In the genomic region with DNA sequence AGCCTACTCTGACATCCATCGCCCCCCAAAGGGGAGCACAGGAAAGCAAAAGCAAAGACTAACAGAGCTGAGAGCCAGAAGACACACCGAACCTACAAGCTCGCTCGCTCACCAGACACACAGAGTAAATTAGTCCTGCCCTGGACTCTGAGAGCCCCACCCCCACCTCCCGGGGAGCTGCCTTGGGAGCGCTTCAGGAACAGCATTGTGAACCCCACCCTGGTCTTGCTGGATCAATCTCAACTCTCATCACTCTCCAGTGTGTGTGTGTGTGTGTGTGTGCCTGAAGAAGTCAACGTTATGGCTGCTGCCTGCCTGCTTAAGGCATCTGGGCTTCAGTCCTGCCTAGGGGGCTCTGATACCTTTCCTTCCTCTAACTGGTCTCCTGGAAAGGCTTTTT, we compare ENCODE assay signal across 8 mouse cellular contexts. TPM values are rescaled to one million over a fixed set of nuclear protein-coding genes. Genes with fewer than 3 reads are reported as not detected.
DNase-seq lines count a peak whose midpoint lies in the region; ATAC-seq and TF ChIP-seq lines count a peak whose summit lies in the region.

No protein-coding gene starts in this region.

- no peak overlapping the region for H3K27ac ChIP-seq in ES-Bruce4 (ENCODE audit: insufficient read depth, low read length)
- no peak overlapping the region for H3K27ac ChIP-seq in embryonic facial prominence, embryonic 13.5 days
- H3K27ac ChIP-seq in hindbrain, embryonic 11.5 days (ENCODE audit: low read depth, low read length): 0 out of 2 replicates have a peak overlapping the region, but pooled peaks have one; percentile 10

- ATAC-seq in embryonic facial prominence, embryonic 13.5 days (ENCODE audit: insufficient number of reproducible peaks, insufficient read depth, low FRiP score, low TSS enrichment, low read depth): no peak
- ATAC-seq in hindbrain, embryonic 11.5 days (ENCODE audit: low FRiP score): no peak

- no peak overlapping the region for H3K9ac ChIP-seq in ES-Bruce4 (ENCODE audit: low read depth, poor library complexity, severe bottlenecking)
- 0 out of 2 replicates have a peak overlapping the region, but pooled peaks have one; percentile 2 for H3K9ac ChIP-seq in embryonic facial prominence, embryonic 13.5 days
- H3K9ac ChIP-seq in hindbrain, embryonic 11.5 days (ENCODE audit: low read depth, low read length): no peak overlapping the region

- TF ChIP-seq POLR2A in ES-Bruce4 (IDR thresholded peaks at IDR 0.05; ENCODE audit: insufficient read depth, low read length): no peak

- peak; percentile 1 for TF ChIP-seq CTCF in ES-Bruce4 (IDR thresholded peaks at IDR 0.05; ENCODE audit: low read depth, low read length)

- DNase-seq in heart, adult 11 months: peak; percentile 94
- DNase-seq in heart, postnatal 25 days (ENCODE audit: low spot score): no peak
- DNase-seq in hindbrain, embryonic 11.5 days (ENCODE audit: low spot score): no peak
- no peak for DNase-seq in adipocyte (ENCODE audit: low spot score)
- no peak for DNase-seq in adrenal gland, adult 8-10 months
- no peak for DNase-seq in left cerebral cortex, postnatal 36 days (ENCODE audit: low spot score in 2 of 2)

- no peaks in the 10 kb centered on the region for H3K9me3 ChIP-seq in ES-Bruce4 (replicated peaks; ENCODE audit: control insufficient read depth, insufficient read depth, low read length, poor library complexity, severe bottlenecking)
- H3K9me3 ChIP-seq in embryonic facial prominence, embryonic 13.5 days: no peaks in the 10 kb centered on the region
- H3K9me3 ChIP-seq in hindbrain, embryonic 11.5 days (ENCODE audit: control insufficient read depth, low read length): no peaks in the 10 kb centered on the region

- no peak for TF ChIP-seq EP300 in ES-Bruce4 (IDR thresholded peaks at IDR 0.05; ENCODE audit: insufficient read depth, low read depth, low read length)

- 13% methylated on average over 7 of the region's 7 CpGs for WGBS in embryonic facial prominence, embryonic 13.5 days
- 15% methylated on average over 7 of the region's 7 CpGs for WGBS in hindbrain, embryonic 11.5 days

- H3K36me3 ChIP-seq in ES-Bruce4 (ENCODE audit: control insufficient read depth, insufficient read depth, low read length, poor library complexity, severe bottlenecking): no peaks in the 10 kb centered on the region
- no peaks in the 10 kb centered on the region for H3K36me3 ChIP-seq in embryonic facial prominence, embryonic 13.5 days
- H3K36me3 ChIP-seq in hindbrain, embryonic 11.5 days (ENCODE audit: control insufficient read depth, insufficient read depth, low read length): no peaks in the 10 kb centered on the region

- H3K4me3 ChIP-seq in ES-Bruce4 (ENCODE audit: low read depth, low read length): no peak overlapping the region
- no peak overlapping the region for H3K4me3 ChIP-seq in embryonic facial prominence, embryonic 13.5 days
- H3K4me3 ChIP-seq in hindbrain, embryonic 11.5 days (ENCODE audit: low read depth, low read length): no peak overlapping the region

- H3K27me3 ChIP-seq in ES-Bruce4 (ENCODE audit: control insufficient read depth, insufficient read depth, low read length, poor library complexity, severe bottlenecking): no peaks in the 10 kb centered on the region; the same call in 1 of the 2 replicates
- H3K27me3 ChIP-seq in embryonic facial prominence, embryonic 13.5 days: peaks cover 25% of the 10 kb centered on the region
- H3K27me3 ChIP-seq in hindbrain, embryonic 11.5 days (ENCODE audit: control insufficient read depth, insufficient read depth, low read length): no peaks in the 10 kb centered on the region

- intact Hi-C loops in heart, postnatal 25 days (cut with DNase I): no loop called here
- intact Hi-C loops in left cerebral cortex, postnatal 36 days (cut with DNase I): loop anchor here (5.0 to 10.0 kb wide), 5 partner anchors 100 to 212 kb away; no protein-coding TSS in a partner anchor

- H3K4me2 ChIP-seq in embryonic facial prominence, embryonic 13.5 days: peak overlapping the region; percentile 31
- H3K4me2 ChIP-seq in hindbrain, embryonic 11.5 days (replicated peaks; ENCODE audit: low read depth, low read length): no peak overlapping the region

- H3K4me1 ChIP-seq in ES-Bruce4 (ENCODE audit: control insufficient read depth, insufficient read depth, low read length): no peaks in the 10 kb centered on the region
- H3K4me1 ChIP-seq in embryonic facial prominence, embryonic 13.5 days: peaks cover 15% of the 10 kb centered on the region
- H3K4me1 ChIP-seq in hindbrain, embryonic 11.5 days (replicated peaks; ENCODE audit: control insufficient read depth, insufficient read depth, low read length): no peaks in the 10 kb centered on the region

RNA-seq across cellular contexts. Expression of gene Apba1, which starts 1.7 kb away (rescaled TPM):
- total RNA-seq in heart, postnatal 25 days (2021): 1 to 10 TPM; 3.7 to 3.9 TPM
- 0.16 and 0.50 TPM in 2 replicates for polyA plus RNA-seq in ES-Bruce4 (2011; ENCODE audit: insufficient read depth, insufficient read length, low read depth, missing spikeins)
- 0.94 and 1.0 TPM in 2 replicates for polyA plus RNA-seq in embryonic facial prominence, embryonic 13.5 days (2015; fragmentation: Nextera tagmentation; extraction: Ambion mirVana)
- 2.6 TPM in 2 replicates for polyA plus RNA-seq in hindbrain, embryonic 11.5 days (2014; fragmentation: Nextera tagmentation; extraction: Ambion mirVana)
- total RNA-seq in adrenal gland, adult 8-10 months (2022): 1 to 10 TPM; 4.4 to 7.5 (median 5.3) TPM
- total RNA-seq in left cerebral cortex, postnatal 36 days (2021): 100 to 1,000 TPM; 120 to 138 TPM

Comparison
In these comparisons a context has a peak if more than half of its experiments do, and no peak if none do; other contexts are left out.
1. RNA of gene Apba1, which starts 1.7 kb away (total RNA-seq): 120 to 138 TPM in left cerebral cortex, postnatal 36 days; 4.4 to 7.5 TPM in adrenal gland, adult 8-10 months and 3.7 to 3.9 TPM in heart, postnatal 25 days; every median in the first group is over 10 times any median in the second.